Mouse (Mus musculus) spleen, postnatal 0 days (tissue): Measurements from ENCODE around the gene Fgf15. TPM values are rescaled to one million over a fixed set of nuclear protein-coding genes. Genes with fewer than 3 reads are reported as not detected.

Experiments used
- polyA plus RNA-seq: library from polyadenylated mRNA; unstranded; fragments of >200 nt; fragmentation: Nextera tagmentation; extraction: Ambion mirVana; gene quantifications from 2 replicates; pipeline ENCODE4 v1.2.1, GENCODE M21; 2015

Fgf15 gene
- polyA plus RNA-seq: not detected in 2 replicates

GRCm38 (mm10) chr7:144896294-144897218 is at the start of gene Fgf15:
Fgf15 (plus strand) TSS chr7:144896531.

DNA sequence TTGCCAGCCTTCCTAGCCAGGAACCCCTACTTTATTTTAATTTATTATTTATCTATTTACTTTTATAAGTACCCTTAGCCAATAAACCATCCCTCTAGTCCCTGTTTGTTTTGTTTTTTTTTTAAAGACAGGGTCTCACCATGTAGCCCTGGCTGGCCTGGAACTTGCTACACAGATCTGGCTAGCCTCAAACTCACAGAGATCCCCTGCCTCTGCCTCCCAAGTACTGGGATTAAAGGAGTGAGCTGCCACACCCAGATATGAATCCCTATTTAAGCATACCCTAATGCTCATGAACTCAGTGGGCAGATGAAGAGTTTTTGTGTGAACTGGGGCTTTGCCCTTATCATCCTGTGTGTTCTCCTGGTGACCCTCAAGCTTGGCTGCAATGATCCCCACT is 49.3 kb upstream of the Fgf15 start, which contains the start of gene Fgf4:
Fgf4 (plus strand) TSS at position 301 of the 400 bp plus-strand sequence.

DNA sequence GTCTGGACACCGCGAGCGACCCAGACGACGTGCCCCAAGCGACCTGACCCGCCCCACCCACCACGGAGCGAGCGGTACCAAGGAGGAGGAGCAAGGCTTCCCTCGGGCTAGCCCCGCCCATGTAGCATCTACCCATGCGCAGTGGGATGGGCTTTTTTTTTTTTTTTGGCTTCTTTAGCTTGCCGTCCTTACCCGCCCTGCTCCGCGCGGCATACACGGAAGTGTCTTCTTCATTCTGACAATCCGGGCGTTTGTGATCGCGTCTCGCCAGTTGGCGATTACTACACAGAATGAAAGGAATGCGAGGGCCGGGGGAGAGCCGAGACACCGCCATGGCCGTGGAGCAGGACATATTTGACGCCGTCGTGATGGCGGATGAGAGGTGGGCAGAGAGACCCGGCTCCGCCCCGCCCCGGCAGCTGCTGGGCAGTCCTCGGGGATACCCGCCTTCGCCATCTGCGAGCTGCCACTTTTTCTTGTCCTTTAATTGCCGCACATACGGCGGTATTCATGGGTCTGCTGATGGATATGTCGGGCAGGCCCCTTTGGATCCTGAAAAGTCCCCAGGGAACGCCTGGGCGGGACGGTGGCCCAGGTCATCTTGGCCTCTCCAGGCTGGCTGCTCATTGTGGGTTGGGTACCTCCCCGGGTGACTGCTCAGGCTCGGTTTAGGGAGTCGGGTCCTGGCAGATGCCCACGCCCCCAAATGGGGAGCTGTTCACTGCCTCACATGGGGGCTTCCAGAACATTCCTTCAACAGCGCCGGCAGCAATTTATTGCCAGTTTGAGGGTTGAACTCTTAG is 18.8 kb downstream of the Fgf15 start, which contains the start of gene LTO1:
LTO1 (plus strand) TSS at position 153 of the 803 bp plus-strand sequence.

GRCm38 (mm10) chr7:144939344-144940002 is 43.1 kb downstream of the Fgf15 start, which contains the start of gene Ccnd1:
Ccnd1 (minus strand) TSS chr7:144939925.

Other genes starting within 250 kb of the Fgf15 start
- gene Ano1, start 144.6 kb upstream of the Fgf15 start, polyA plus RNA-seq: 5.0 and 5.5 TPM in 2 replicates
- 0.14 and 0.16 TPM in 2 replicates for gene Fgf3, start 58.4 kb upstream of the Fgf15 start, polyA plus RNA-seq
- not detected in 2 replicates for gene Fgf4, start 49.2 kb upstream of the Fgf15 start, polyA plus RNA-seq
- gene LTO1, start 18.6 kb downstream of the Fgf15 start, polyA plus RNA-seq: 13.4 and 14.6 TPM in 2 replicates
- gene Ccnd1, start 43.4 kb downstream of the Fgf15 start, polyA plus RNA-seq: 14.4 and 16.5 TPM in 2 replicates